Mouse (Mus musculus) embryonic facial prominence, embryonic 12.5 days (tissue): ENCODE measurements at regions not wholly inside any gene's neighbourhood (a gene's known extent, or its start where the extent isn't known, plus 50 kb on each side); places are given as distances from the start of the nearest gene placed in this dataset.
A peak's percentile ranks its signal among the peaks of the same experiment; 100 is the strongest.

Experiments used
- ATAC-seq: fragments of 200-750 bp; cut with Nextera tagmentation; 2 replicates; pipeline ENCODE4 v1.8.0; 2017; ENCODE audit not compliant: insufficient number of reproducible peaks, insufficient read depth, low FRiP score, low TSS enrichment
- H3K27ac ChIP-seq: fragments of 300-500 bp; sonication (generic); 2 replicates; pipeline ENCODE4 v1.5.1; 2016; ENCODE audit warnings: mild to moderate bottlenecking
- H3K27me3 ChIP-seq: fragments of 300-500 bp; sonication (generic); 2 replicates; pipeline ENCODE4 v1.6.1; 2016; ENCODE audit warnings: mild to moderate bottlenecking, moderate library complexity
- H3K36me3 ChIP-seq: fragments of 300-500 bp; sonication (generic); 2 replicates; pipeline ENCODE4 v1.6.1; 2016; ENCODE audit warnings: mild to moderate bottlenecking
- H3K4me1 ChIP-seq: fragments of 300-500 bp; sonication (generic); 2 replicates; pipeline ENCODE4 v1.6.1; 2016
- H3K4me2 ChIP-seq: fragments of 300-500 bp; sonication (generic); replicated peaks from 2 replicates; pipeline ENCODE4 v1.6.1; 2016; ENCODE audit warnings: mild to moderate bottlenecking, moderate library complexity
- H3K4me3 ChIP-seq: fragments of 300-500 bp; sonication (generic); 2 replicates; pipeline ENCODE4 v1.5.1; 2016; ENCODE audit warnings: mild to moderate bottlenecking
- H3K9ac ChIP-seq: fragments of 300-500 bp; sonication (generic); 2 replicates; pipeline ENCODE4 v1.6.1; 2016; ENCODE audit warnings: mild to moderate bottlenecking, moderate library complexity
- H3K9me3 ChIP-seq: fragments of 300-500 bp; sonication (generic); 2 replicates; pipeline ENCODE4 v1.6.1; 2016; ENCODE audit warnings: mild to moderate bottlenecking, moderate library complexity
- WGBS: fragments of 180-500 bp; shearing (Covaris S2); methylation state at CpG from one replicate; pipeline ENCODE4 v1.1.7; 2016; 5-methylcytosine and 5-hydroxymethylcytosine counted together

- H3K27me3 ChIP-seq: no peaks in the 10 kb centered on the region
- no peak overlapping the region for H3K4me3 ChIP-seq
- no peak overlapping the region for H3K9ac ChIP-seq
- ATAC-seq: no peak
- no peaks in the 10 kb centered on the region for H3K9me3 ChIP-seq
- H3K27ac ChIP-seq: 0 out of 2 replicates have a peak overlapping the region, but pooled peaks have one; percentile 13
- WGBS: 55% methylated on average over 3 of the region's 3 CpGs
- H3K4me1 ChIP-seq: peaks cover 25% of the 10 kb centered on the region
- H3K4me2 ChIP-seq: no peak overlapping the region
- H3K36me3 ChIP-seq: no peaks in the 10 kb centered on the region
Measured at GRCm38 (mm10) chr13:37505617-37506016, 160.6 kb downstream of the Ly86 start.

GRCm38 (mm10) chr13:37506046-37506445 lies 161.0 kb downstream of the Ly86 start:
- Histone ChIP-seq H3K4me1 (peaks cover 25% of the 10 kb centered on the region), H3K9me3 (no peaks in the 10 kb centered on the region), H3K36me3 (no peaks in the 10 kb centered on the region), H3K4me2 (no peak overlapping the region), H3K27ac (0 out of 2 replicates have a peak overlapping the region, but pooled peaks have one; percentile 13), H3K4me3 (no peak overlapping the region), H3K9ac (no peak overlapping the region), H3K27me3 (no peaks in the 10 kb centered on the region)
- ATAC-seq: no peak
- WGBS: 62% methylated on average over 10 of the region's 10 CpGs

- 81% methylated on average over 8 of the region's 8 CpGs for WGBS
- Histone ChIP-seq H3K36me3 (no peaks in the 10 kb centered on the region), H3K4me3 (no peak overlapping the region), H3K4me2 (no peak overlapping the region), H3K27me3 (no peaks in the 10 kb centered on the region), H3K4me1 (peaks cover 25% of the 10 kb centered on the region), H3K27ac (no peak overlapping the region), H3K9ac (no peak overlapping the region), H3K9me3 (no peaks in the 10 kb centered on the region)
- no peak for ATAC-seq
Measured at GRCm38 (mm10) chr13:37506701-37507100, 161.7 kb downstream of the Ly86 start.

- H3K4me2 ChIP-seq: no peak overlapping the region
- ATAC-seq: no peak
- peaks cover 25% of the 10 kb centered on the region for H3K4me1 ChIP-seq
- no peaks in the 10 kb centered on the region for H3K27me3 ChIP-seq
- H3K27ac ChIP-seq: no peak overlapping the region
- no peaks in the 10 kb centered on the region for H3K9me3 ChIP-seq
- H3K36me3 ChIP-seq: no peaks in the 10 kb centered on the region
- H3K4me3 ChIP-seq: no peak overlapping the region
- whole genome bisulfite sequencing: 70% methylated on average over 5 of the region's 5 CpGs
- H3K9ac ChIP-seq: no peak overlapping the region
Measured at GRCm38 (mm10) chr13:37507146-37507545, 162.1 kb downstream of the Ly86 start.

GRCm38 (mm10) chr13:37508385-37509351 lies 163.7 kb downstream of the Ly86 start:
- peak overlapping the region; percentile 74 for H3K27ac ChIP-seq
- WGBS: 46% methylated on average over 19 of the region's 19 CpGs

GRCm38 (mm10) chr13:37509352-37509851 lies 164.4 kb downstream of the Ly86 start:
- Histone ChIP-seq H3K4me2 (no peak overlapping the region), H3K27ac (peak overlapping the region; percentile 74)

More at GRCm38 (mm10) chr13:37508385-37509351, 163.7 kb downstream of the Ly86 start:
- ATAC-seq: no peak
- Histone ChIP-seq H3K36me3 (no peaks in the 10 kb centered on the region), H3K4me3 (no peak overlapping the region), H3K27me3 (no peaks in the 10 kb centered on the region), H3K9ac (no peak overlapping the region), H3K9me3 (no peaks in the 10 kb centered on the region), H3K4me1 (peaks cover 27% of the 10 kb centered on the region), H3K4me2 (no peak overlapping the region)

GRCm38 (mm10) chr13:37510511-37510910 lies 165.5 kb downstream of the Ly86 start:
- Histone ChIP-seq H3K27ac (no peak overlapping the region), H3K27me3 (no peaks in the 10 kb centered on the region), H3K36me3 (no peaks in the 10 kb centered on the region), H3K9me3 (no peaks in the 10 kb centered on the region), H3K4me3 (no peak overlapping the region), H3K9ac (no peak overlapping the region), H3K4me1 (peaks cover 32% of the 10 kb centered on the region), H3K4me2 (no peak overlapping the region)
- ATAC-seq: no peak
- 79% methylated on average over 6 of the region's 6 CpGs for WGBS

More at GRCm38 (mm10) chr13:37509352-37509851, 164.4 kb downstream of the Ly86 start:
- Histone ChIP-seq H3K4me3 (no peak overlapping the region), H3K9me3 (no peaks in the 10 kb centered on the region), H3K4me1 (peaks cover 29% of the 10 kb centered on the region), H3K27me3 (no peaks in the 10 kb centered on the region), H3K36me3 (no peaks in the 10 kb centered on the region), H3K9ac (no peak overlapping the region)
- WGBS: 35% methylated on average over 12 of the region's 12 CpGs
- 0 out of 2 replicates have a peak, but pooled peaks have one; percentile 19 for ATAC-seq

GRCm38 (mm10) chr13:37511006-37511405 lies 166.0 kb downstream of the Ly86 start:
- Histone ChIP-seq H3K4me1 (peaks cover 30% of the 10 kb centered on the region), H3K4me3 (no peak overlapping the region), H3K4me2 (no peak overlapping the region), H3K9me3 (no peaks in the 10 kb centered on the region), H3K27me3 (no peaks in the 10 kb centered on the region), H3K36me3 (no peaks in the 10 kb centered on the region), H3K27ac (no peak overlapping the region), H3K9ac (no peak overlapping the region)
- ATAC-seq: no peak
- 83% methylated on average over 6 of the region's 6 CpGs for WGBS

GRCm38 (mm10) chr13:37511406-37511805 lies 166.4 kb downstream of the Ly86 start:
- H3K9ac ChIP-seq: no peak overlapping the region
- no peak overlapping the region for H3K4me3 ChIP-seq
- no peaks in the 10 kb centered on the region for H3K9me3 ChIP-seq
- H3K36me3 ChIP-seq: no peaks in the 10 kb centered on the region
- peaks cover 29% of the 10 kb centered on the region for H3K4me1 ChIP-seq
- no peak overlapping the region for H3K4me2 ChIP-seq
- no peak overlapping the region for H3K27ac ChIP-seq
- ATAC-seq: no peak
- 72% methylated on average over 4 of the region's 4 CpGs for WGBS
- no peaks in the 10 kb centered on the region for H3K27me3 ChIP-seq

GRCm38 (mm10) chr13:37512781-37513180 lies 167.8 kb downstream of the Ly86 start:
- H3K36me3 ChIP-seq: no peaks in the 10 kb centered on the region
- no peak overlapping the region for H3K4me2 ChIP-seq
- H3K4me3 ChIP-seq: no peak overlapping the region
- H3K4me1 ChIP-seq: peaks cover 34% of the 10 kb centered on the region
- H3K27ac ChIP-seq: no peak overlapping the region
- H3K9ac ChIP-seq: no peak overlapping the region
- WGBS: 67% methylated on average over 3 of the region's 3 CpGs
- ATAC-seq: no peak
- H3K9me3 ChIP-seq: no peaks in the 10 kb centered on the region
- no peaks in the 10 kb centered on the region for H3K27me3 ChIP-seq

GRCm38 (mm10) chr13:37513206-37513904 lies 168.3 kb downstream of the Ly86 start:
- Histone ChIP-seq H3K4me1 (peaks cover 31% of the 10 kb centered on the region), H3K27me3 (no peaks in the 10 kb centered on the region), H3K36me3 (no peaks in the 10 kb centered on the region), H3K4me3 (no peak overlapping the region), H3K9ac (no peak overlapping the region), H3K9me3 (no peaks in the 10 kb centered on the region), H3K27ac (peak overlapping the region; percentile 77), H3K4me2 (peak overlapping the region; percentile 41)
- ATAC-seq: no peak
- WGBS: 33% methylated on average over 2 of the region's 2 CpGs
